Mouse (Mus musculus): Measurements from ENCODE around the gene Nrp2. TPM values are rescaled to one million over a fixed set of nuclear protein-coding genes. Genes with fewer than 3 reads are reported as not detected.

The Nrp2 gene
- polyA plus RNA-seq, 1 experiment from 2014 or later, result 6.1 TPM

- peaks cover 4 to 14% of the 10 kb centered on the region in 2 experiments for H3K4me1 ChIP-seq (ENCODE audit: control insufficient read depth in 2 of 2, insufficient read depth in 2 of 2, low read length in 2 of 2)
- no peak overlapping the region for H3K9ac ChIP-seq (ENCODE audit: low read length)
- 0 out of 2 replicates have a peak overlapping the region, but pooled peaks have one; percentile 8 for H3K4me2 ChIP-seq (ENCODE audit: low read length)
These were observed 91.8 kb downstream of the Nrp2 start for GRCm38 (mm10) chr1:62794896-62795255.

GRCm38 (mm10) chr1:62795307-62796037 lies 92.4 kb downstream of the Nrp2 start:
- no peaks in the 10 kb centered on the region for H3K9me3 ChIP-seq (ENCODE audit: control insufficient read depth, low read length)
- H3K4me2 ChIP-seq (ENCODE audit: low read length), result peak overlapping the region; percentile 78
- H3K9ac ChIP-seq (ENCODE audit: low read length), result peak overlapping the region; percentile 64
- no peaks in the 10 kb centered on the region for H3K27me3 ChIP-seq (ENCODE audit: control insufficient read depth, insufficient read depth, low read length)
- H3K4me3 ChIP-seq (ENCODE audit: control insufficient read depth in 1 of 2, insufficient read depth in 1 of 2, low read depth in 1 of 2, low read length in 2 of 2), result peak overlapping the region; percentile 42 to 47
- peaks cover 4 to 14% of the 10 kb centered on the region in 2 experiments for H3K4me1 ChIP-seq (ENCODE audit: control insufficient read depth in 2 of 2, insufficient read depth in 2 of 2, low read length in 2 of 2)
- peak; percentile 76 for ATAC-seq (ENCODE audit: insufficient number of reproducible peaks, insufficient read depth, low FRiP score, low read depth)
- WGBS, result 23% methylated on average over 28 of the region's 28 CpGs
- no peaks in the 10 kb centered on the region for H3K36me3 ChIP-seq (ENCODE audit: control insufficient read depth, insufficient read depth, low read length)
- H3K27ac ChIP-seq (replicated peaks in 1 of 2; ENCODE audit: control insufficient read depth in 1 of 2, insufficient read depth in 1 of 2, low read depth in 2 of 2, low read length in 2 of 2), result 0 out of 4 replicates have a peak overlapping the region, but pooled peaks of 1 of the 2 experiments have one; percentile 33

More at GRCm38 (mm10) chr1:62794896-62795255, 91.8 kb downstream of the Nrp2 start:
- Histone ChIP-seq H3K4me3 (ENCODE audit: control insufficient read depth in 1 of 2, insufficient read depth in 1 of 2, low read depth in 1 of 2, low read length in 2 of 2) (no peak overlapping the region), H3K27ac (replicated peaks in 1 of 2; ENCODE audit: control insufficient read depth in 1 of 2, insufficient read depth in 1 of 2, low read depth in 2 of 2, low read length in 2 of 2) (no peak overlapping the region), H3K9me3 (ENCODE audit: control insufficient read depth, low read length) (no peaks in the 10 kb centered on the region), H3K36me3 (ENCODE audit: control insufficient read depth, insufficient read depth, low read length) (no peaks in the 10 kb centered on the region), H3K27me3 (ENCODE audit: control insufficient read depth, insufficient read depth, low read length) (no peaks in the 10 kb centered on the region)
- 57% methylated on average over 2 of the region's 2 CpGs for WGBS
- no peak for ATAC-seq (ENCODE audit: insufficient number of reproducible peaks, insufficient read depth, low FRiP score, low read depth)

GRCm38 (mm10) chr1:62796038-62796647 lies 93.1 kb downstream of the Nrp2 start:
- H3K9ac ChIP-seq (ENCODE audit: low read length), result peak overlapping the region; percentile 64
- H3K9me3 ChIP-seq (ENCODE audit: control insufficient read depth, low read length), result no peaks in the 10 kb centered on the region
- 0 out of 4 replicates have a peak overlapping the region, but pooled peaks of 1 of the 2 experiments have one; percentile 33 for H3K27ac ChIP-seq (replicated peaks in 1 of 2; ENCODE audit: control insufficient read depth in 1 of 2, insufficient read depth in 1 of 2, low read depth in 2 of 2, low read length in 2 of 2)
- peak; percentile 65 for ATAC-seq (ENCODE audit: insufficient number of reproducible peaks, insufficient read depth, low FRiP score, low read depth)
- H3K27me3 ChIP-seq (ENCODE audit: control insufficient read depth, insufficient read depth, low read length), result no peaks in the 10 kb centered on the region
- H3K4me1 ChIP-seq (ENCODE audit: control insufficient read depth in 2 of 2, insufficient read depth in 2 of 2, low read length in 2 of 2), result peaks cover 4 to 14% of the 10 kb centered on the region in 2 experiments
- H3K4me2 ChIP-seq (ENCODE audit: low read length), result peak overlapping the region; percentile 78
- H3K4me3 ChIP-seq (ENCODE audit: control insufficient read depth in 1 of 2, insufficient read depth in 1 of 2, low read depth in 1 of 2, low read length in 2 of 2), result peak overlapping the region; percentile 42 to 47
- no peaks in the 10 kb centered on the region for H3K36me3 ChIP-seq (ENCODE audit: control insufficient read depth, insufficient read depth, low read length)
- 51% methylated on average over 9 of the region's 9 CpGs for WGBS

GRCm38 (mm10) chr1:62799427-62799826 lies 96.3 kb downstream of the Nrp2 start:
- Histone ChIP-seq H3K4me1 (ENCODE audit: control insufficient read depth in 2 of 2, insufficient read depth in 2 of 2, low read length in 2 of 2) (peaks cover 4 to 14% of the 10 kb centered on the region in 2 experiments), H3K4me2 (ENCODE audit: low read length) (no peak overlapping the region), H3K27me3 (ENCODE audit: control insufficient read depth, insufficient read depth, low read length) (no peaks in the 10 kb centered on the region), H3K27ac (replicated peaks in 1 of 2; ENCODE audit: control insufficient read depth in 1 of 2, insufficient read depth in 1 of 2, low read depth in 2 of 2, low read length in 2 of 2) (no peak overlapping the region), H3K4me3 (ENCODE audit: control insufficient read depth in 1 of 2, insufficient read depth in 1 of 2, low read depth in 1 of 2, low read length in 2 of 2) (no peak overlapping the region), H3K9me3 (ENCODE audit: control insufficient read depth, low read length) (no peaks in the 10 kb centered on the region), H3K36me3 (ENCODE audit: control insufficient read depth, insufficient read depth, low read length) (no peaks in the 10 kb centered on the region), H3K9ac (ENCODE audit: low read length) (no peak overlapping the region)
- 44% methylated on average over 4 of the region's 4 CpGs for WGBS
- ATAC-seq (ENCODE audit: insufficient number of reproducible peaks, insufficient read depth, low FRiP score, low read depth), result no peak

- H3K9ac ChIP-seq (ENCODE audit: low read length), result no peak overlapping the region
- H3K4me1 ChIP-seq (ENCODE audit: control insufficient read depth in 2 of 2, insufficient read depth in 2 of 2, low read length in 2 of 2), result peaks cover 2 to 13% of the 10 kb centered on the region in 2 experiments; a peak in 3 of 4 replicates
- no peak overlapping the region for H3K27ac ChIP-seq (replicated peaks in 1 of 2; ENCODE audit: control insufficient read depth in 1 of 2, insufficient read depth in 1 of 2, low read depth in 2 of 2, low read length in 2 of 2)
- ATAC-seq (ENCODE audit: insufficient number of reproducible peaks, insufficient read depth, low FRiP score, low read depth), result no peak
- no peak overlapping the region for H3K4me3 ChIP-seq (ENCODE audit: control insufficient read depth in 1 of 2, insufficient read depth in 1 of 2, low read depth in 1 of 2, low read length in 2 of 2)
- no peak overlapping the region for H3K4me2 ChIP-seq (ENCODE audit: low read length)
- H3K9me3 ChIP-seq (ENCODE audit: control insufficient read depth, low read length), result no peaks in the 10 kb centered on the region
- 68% methylated on average over 5 of the region's 5 CpGs for WGBS
- H3K36me3 ChIP-seq (ENCODE audit: control insufficient read depth, insufficient read depth, low read length), result no peaks in the 10 kb centered on the region
- H3K27me3 ChIP-seq (ENCODE audit: control insufficient read depth, insufficient read depth, low read length), result no peaks in the 10 kb centered on the region
These were observed 97.3 kb downstream of the Nrp2 start for GRCm38 (mm10) chr1:62800351-62800750.

GRCm38 (mm10) chr1:62801429-62801828 lies 98.3 kb downstream of the Nrp2 start:
- H3K9ac ChIP-seq (ENCODE audit: low read length), result no peak overlapping the region
- no peaks in the 10 kb centered on the region for H3K27me3 ChIP-seq (ENCODE audit: control insufficient read depth, insufficient read depth, low read length)
- no peaks in the 10 kb centered on the region for H3K36me3 ChIP-seq (ENCODE audit: control insufficient read depth, insufficient read depth, low read length)
- peaks cover 0 to 2% of the 10 kb centered on the region in 2 experiments; a peak in 1 of 4 replicates for H3K4me1 ChIP-seq (ENCODE audit: control insufficient read depth in 2 of 2, insufficient read depth in 2 of 2, low read length in 2 of 2)
- WGBS, result 72% methylated on average over 4 of the region's 4 CpGs
- no peaks in the 10 kb centered on the region for H3K9me3 ChIP-seq (ENCODE audit: control insufficient read depth, low read length)
- ATAC-seq (ENCODE audit: insufficient number of reproducible peaks, insufficient read depth, low FRiP score, low read depth), result no peak
- no peak overlapping the region for H3K4me2 ChIP-seq (ENCODE audit: low read length)
- no peak overlapping the region for H3K27ac ChIP-seq (replicated peaks in 1 of 2; ENCODE audit: control insufficient read depth in 1 of 2, insufficient read depth in 1 of 2, low read depth in 2 of 2, low read length in 2 of 2)
- no peak overlapping the region for H3K4me3 ChIP-seq (ENCODE audit: control insufficient read depth in 1 of 2, insufficient read depth in 1 of 2, low read depth in 1 of 2, low read length in 2 of 2)

- Histone ChIP-seq H3K4me1 (ENCODE audit: control insufficient read depth in 2 of 2, insufficient read depth in 2 of 2, low read length in 2 of 2) (no peaks in the 10 kb centered on the region), H3K27me3 (ENCODE audit: control insufficient read depth, insufficient read depth, low read length) (no peaks in the 10 kb centered on the region), H3K4me2 (ENCODE audit: low read length) (no peak overlapping the region), H3K9ac (ENCODE audit: low read length) (no peak overlapping the region), H3K27ac (replicated peaks in 1 of 2; ENCODE audit: control insufficient read depth in 1 of 2, insufficient read depth in 1 of 2, low read depth in 2 of 2, low read length in 2 of 2) (no peak overlapping the region), H3K9me3 (ENCODE audit: control insufficient read depth, low read length) (no peaks in the 10 kb centered on the region), H3K36me3 (ENCODE audit: control insufficient read depth, insufficient read depth, low read length) (no peaks in the 10 kb centered on the region), H3K4me3 (ENCODE audit: control insufficient read depth in 1 of 2, insufficient read depth in 1 of 2, low read depth in 1 of 2, low read length in 2 of 2) (no peak overlapping the region)
- no peak for ATAC-seq (ENCODE audit: insufficient number of reproducible peaks, insufficient read depth, low FRiP score, low read depth)
- 69% methylated on average over 3 of the region's 3 CpGs for WGBS
These were observed 98.8 kb downstream of the Nrp2 start for GRCm38 (mm10) chr1:62801842-62802241.
